Mouse (Mus musculus): ENCODE data around the gene Tex22. TPM values are rescaled to one million over a fixed set of nuclear protein-coding genes. Genes with fewer than 3 reads are reported as not detected.
A peak's percentile ranks its signal among the peaks of the same experiment; 100 is the strongest.

Gene Tex22
- polyA plus RNA-seq, 1 experiment = not detected

- H3K9ac ChIP-seq (ENCODE audit: low read depth, poor library complexity, severe bottlenecking) = peak overlapping the region; percentile 74
- TF ChIP-seq CTCF (IDR thresholded peaks at IDR 0.05; ENCODE audit: low read depth, low read length) (peak; percentile 91), POLR2A (IDR thresholded peaks at IDR 0.05; ENCODE audit: insufficient read depth, low read length) (no peak), EP300 (IDR thresholded peaks at IDR 0.05; ENCODE audit: insufficient read depth, low read depth, low read length) (no peak)
- no peaks in the 10 kb centered on the region for H3K27me3 ChIP-seq (ENCODE audit: control insufficient read depth, insufficient read depth, low read length, poor library complexity, severe bottlenecking)
- peaks cover 8% of the 10 kb centered on the region for H3K4me1 ChIP-seq (ENCODE audit: control insufficient read depth, insufficient read depth, low read length)
- H3K9me3 ChIP-seq (replicated peaks; ENCODE audit: control insufficient read depth, insufficient read depth, low read length, poor library complexity, severe bottlenecking) = no peaks in the 10 kb centered on the region
- H3K4me3 ChIP-seq (ENCODE audit: low read depth, low read length) = peak overlapping the region; percentile 85
- H3K36me3 ChIP-seq (ENCODE audit: control insufficient read depth, insufficient read depth, low read length, poor library complexity, severe bottlenecking) = no peaks in the 10 kb centered on the region
- no peak overlapping the region for H3K27ac ChIP-seq (ENCODE audit: insufficient read depth, low read length)
These were observed 757 bp downstream of the Tex22 start for GRCm38 (mm10) chr12:113075063-113075454.

GRCm38 (mm10) chr12:113075486-113075885, 1.2 kb downstream of the Tex22 start:
- no peak overlapping the region for H3K27ac ChIP-seq (ENCODE audit: insufficient read depth, low read length)

GRCm38 (mm10) chr12:113087276-113087675, 13.0 kb downstream of the Tex22 start:
- Histone ChIP-seq H3K9me3 (replicated peaks; ENCODE audit: control insufficient read depth, insufficient read depth, low read length, poor library complexity, severe bottlenecking) (no peaks in the 10 kb centered on the region), H3K27ac (ENCODE audit: insufficient read depth, low read length) (no peak overlapping the region), H3K4me3 (ENCODE audit: low read depth, low read length) (no peak overlapping the region), H3K9ac (ENCODE audit: low read depth, poor library complexity, severe bottlenecking) (no peak overlapping the region), H3K4me1 (ENCODE audit: control insufficient read depth, insufficient read depth, low read length) (peaks cover 2% of the 10 kb centered on the region), H3K36me3 (ENCODE audit: control insufficient read depth, insufficient read depth, low read length, poor library complexity, severe bottlenecking) (no peaks in the 10 kb centered on the region), H3K27me3 (ENCODE audit: control insufficient read depth, insufficient read depth, low read length, poor library complexity, severe bottlenecking) (no peaks in the 10 kb centered on the region)
- TF ChIP-seq EP300 (IDR thresholded peaks at IDR 0.05; ENCODE audit: insufficient read depth, low read depth, low read length) (no peak), CTCF (IDR thresholded peaks at IDR 0.05; ENCODE audit: low read depth, low read length) (no peak), POLR2A (IDR thresholded peaks at IDR 0.05; ENCODE audit: insufficient read depth, low read length) (no peak)

More at GRCm38 (mm10) chr12:113075486-113075885, 1.2 kb downstream of the Tex22 start:
- no peaks in the 10 kb centered on the region for H3K9me3 ChIP-seq (replicated peaks; ENCODE audit: control insufficient read depth, insufficient read depth, low read length, poor library complexity, severe bottlenecking)
- no peak overlapping the region for H3K4me3 ChIP-seq (ENCODE audit: low read depth, low read length)
- H3K36me3 ChIP-seq (ENCODE audit: control insufficient read depth, insufficient read depth, low read length, poor library complexity, severe bottlenecking) = no peaks in the 10 kb centered on the region
- peaks cover 8% of the 10 kb centered on the region for H3K4me1 ChIP-seq (ENCODE audit: control insufficient read depth, insufficient read depth, low read length)
- H3K27me3 ChIP-seq (ENCODE audit: control insufficient read depth, insufficient read depth, low read length, poor library complexity, severe bottlenecking) = no peaks in the 10 kb centered on the region
- no peak overlapping the region for H3K9ac ChIP-seq (ENCODE audit: low read depth, poor library complexity, severe bottlenecking)
- TF ChIP-seq EP300 (IDR thresholded peaks at IDR 0.05; ENCODE audit: insufficient read depth, low read depth, low read length) (no peak), CTCF (IDR thresholded peaks at IDR 0.05; ENCODE audit: low read depth, low read length) (no peak), POLR2A (IDR thresholded peaks at IDR 0.05; ENCODE audit: insufficient read depth, low read length) (no peak)

- peaks cover 2% of the 10 kb centered on the region for H3K4me1 ChIP-seq (ENCODE audit: control insufficient read depth, insufficient read depth, low read length)
- H3K4me3 ChIP-seq (ENCODE audit: low read depth, low read length) = no peak overlapping the region
- no peak overlapping the region for H3K27ac ChIP-seq (ENCODE audit: insufficient read depth, low read length)
- H3K36me3 ChIP-seq (ENCODE audit: control insufficient read depth, insufficient read depth, low read length, poor library complexity, severe bottlenecking) = no peaks in the 10 kb centered on the region
- H3K27me3 ChIP-seq (ENCODE audit: control insufficient read depth, insufficient read depth, low read length, poor library complexity, severe bottlenecking) = no peaks in the 10 kb centered on the region
- H3K9me3 ChIP-seq (replicated peaks; ENCODE audit: control insufficient read depth, insufficient read depth, low read length, poor library complexity, severe bottlenecking) = no peaks in the 10 kb centered on the region
- no peak for TF ChIP-seq POLR2A (IDR thresholded peaks at IDR 0.05; ENCODE audit: insufficient read depth, low read length)
- TF ChIP-seq EP300 (IDR thresholded peaks at IDR 0.05; ENCODE audit: insufficient read depth, low read depth, low read length) = no peak
- TF ChIP-seq CTCF (IDR thresholded peaks at IDR 0.05; ENCODE audit: low read depth, low read length) = no peak
- no peak overlapping the region for H3K9ac ChIP-seq (ENCODE audit: low read depth, poor library complexity, severe bottlenecking)
These were observed 13.7 kb downstream of the Tex22 start for GRCm38 (mm10) chr12:113088026-113088425.

- Histone ChIP-seq H3K9ac (ENCODE audit: low read depth, poor library complexity, severe bottlenecking) (no peak overlapping the region), H3K36me3 (ENCODE audit: control insufficient read depth, insufficient read depth, low read length, poor library complexity, severe bottlenecking) (no peaks in the 10 kb centered on the region), H3K4me1 (ENCODE audit: control insufficient read depth, insufficient read depth, low read length) (peaks cover 2% of the 10 kb centered on the region), H3K27ac (ENCODE audit: insufficient read depth, low read length) (no peak overlapping the region), H3K4me3 (ENCODE audit: low read depth, low read length) (no peak overlapping the region), H3K27me3 (ENCODE audit: control insufficient read depth, insufficient read depth, low read length, poor library complexity, severe bottlenecking) (no peaks in the 10 kb centered on the region), H3K9me3 (replicated peaks; ENCODE audit: control insufficient read depth, insufficient read depth, low read length, poor library complexity, severe bottlenecking) (no peaks in the 10 kb centered on the region)
- no peak for TF ChIP-seq CTCF (IDR thresholded peaks at IDR 0.05; ENCODE audit: low read depth, low read length)
- TF ChIP-seq EP300 (IDR thresholded peaks at IDR 0.05; ENCODE audit: insufficient read depth, low read depth, low read length) = no peak
- no peak for TF ChIP-seq POLR2A (IDR thresholded peaks at IDR 0.05; ENCODE audit: insufficient read depth, low read length)
These were observed 14.8 kb downstream of the Tex22 start for GRCm38 (mm10) chr12:113089107-113089506.

- Histone ChIP-seq H3K36me3 (ENCODE audit: control insufficient read depth, insufficient read depth, low read length, poor library complexity, severe bottlenecking) (no peaks in the 10 kb centered on the region), H3K27ac (ENCODE audit: insufficient read depth, low read length) (no peak overlapping the region), H3K4me3 (ENCODE audit: low read depth, low read length) (no peak overlapping the region), H3K27me3 (ENCODE audit: control insufficient read depth, insufficient read depth, low read length, poor library complexity, severe bottlenecking) (no peaks in the 10 kb centered on the region), H3K9ac (ENCODE audit: low read depth, poor library complexity, severe bottlenecking) (no peak overlapping the region), H3K4me1 (ENCODE audit: control insufficient read depth, insufficient read depth, low read length) (peaks cover 2% of the 10 kb centered on the region), H3K9me3 (replicated peaks; ENCODE audit: control insufficient read depth, insufficient read depth, low read length, poor library complexity, severe bottlenecking) (no peaks in the 10 kb centered on the region)
- no peak for TF ChIP-seq POLR2A (IDR thresholded peaks at IDR 0.05; ENCODE audit: insufficient read depth, low read length)
- no peak for TF ChIP-seq CTCF (IDR thresholded peaks at IDR 0.05; ENCODE audit: low read depth, low read length)
- TF ChIP-seq EP300 (IDR thresholded peaks at IDR 0.05; ENCODE audit: insufficient read depth, low read depth, low read length) = no peak
These were observed 15.8 kb downstream of the Tex22 start for GRCm38 (mm10) chr12:113090053-113090452.
